Mouse (Mus musculus) left cerebral cortex, postnatal 10 days (tissue): ENCODE measurements at regions not wholly inside any gene's neighbourhood (a gene's known extent, or its start where the extent isn't known, plus 50 kb on each side); places are given as distances from the start of the nearest gene placed in this dataset.

Experiments used
- DNase-seq, 2 experiments: peaks; one replicate each; pipeline ENCODE4 v3.0.0; 2021 to 2022; ENCODE audit warnings: low spot score in 2 of 2, mixed read lengths in 1 of 2; ENCODE audit errors: extremely low spot score in 1 of 2
- intact Hi-C: fragments of 180-260 bp; cut with DNase I; formaldehyde crosslinking; loops from one replicate; pipeline ENCODE4 v1.15.1; 2025

GRCm38 (mm10) chr3:41376848-41377582 is 178.5 kb upstream of the Jade1 start:
- intact Hi-C loops = no loop called here
- DNase-seq = no peak

- intact Hi-C loops = no loop called here
- no peak for DNase-seq
Observed at GRCm38 (mm10) chr3:41375230-41375930, 180.2 kb upstream of the Jade1 start.

GRCm38 (mm10) chr3:41373198-41373597 is 182.3 kb upstream of the Jade1 start:
- intact Hi-C loops = no loop called here
- DNase-seq = no peak

- DNase-seq = no peak
- intact Hi-C loops = no loop called here
Observed at GRCm38 (mm10) chr3:41368351-41369101, 187.0 kb upstream of the Jade1 start.

GRCm38 (mm10) chr3:41366764-41367163 is 188.8 kb upstream of the Jade1 start:
- intact Hi-C loops = no loop called here

GRCm38 (mm10) chr3:41366264-41366663 is 189.3 kb upstream of the Jade1 start:
- intact Hi-C loops = no loop called here
- no peak for DNase-seq

More at GRCm38 (mm10) chr3:41366764-41367163, 188.8 kb upstream of the Jade1 start:
- DNase-seq = no peak

- DNase-seq = no peak
- intact Hi-C loops = no loop called here
Observed at GRCm38 (mm10) chr3:41365145-41365830, 190.2 kb upstream of the Jade1 start.

GRCm38 (mm10) chr3:41363947-41364346 is 191.6 kb upstream of the Jade1 start:
- no peak for DNase-seq
- intact Hi-C loops = no loop called here

GRCm38 (mm10) chr3:41360231-41360630 is 195.3 kb upstream of the Jade1 start:
- peak in 1 of 2 experiments; percentile 56 for DNase-seq
- intact Hi-C loops = no loop called here

- no peak for DNase-seq
- intact Hi-C loops = no loop called here
Observed at GRCm38 (mm10) chr3:41359458-41359857, 196.1 kb upstream of the Jade1 start.

GRCm38 (mm10) chr3:41353021-41353420 is 202.5 kb upstream of the Jade1 start:
- no peak for DNase-seq
- intact Hi-C loops = no loop called here

GRCm38 (mm10) chr3:41351786-41352185 is 203.7 kb upstream of the Jade1 start:
- DNase-seq = no peak
- intact Hi-C loops = no loop called here

- no peak for DNase-seq
- intact Hi-C loops = no loop called here
Observed at GRCm38 (mm10) chr3:41351091-41351685, 204.3 kb upstream of the Jade1 start.

GRCm38 (mm10) chr3:41350331-41350730 is 205.2 kb upstream of the Jade1 start:
- DNase-seq = no peak

GRCm38 (mm10) chr3:41348795-41349194 is 206.7 kb upstream of the Jade1 start:
- intact Hi-C loops = no loop called here
- peak in 1 of 2 experiments; percentile 45 for DNase-seq

More at GRCm38 (mm10) chr3:41350331-41350730, 205.2 kb upstream of the Jade1 start:
- intact Hi-C loops = no loop called here

GRCm38 (mm10) chr3:41346863-41347262 is 208.7 kb upstream of the Jade1 start:
- intact Hi-C loops = no loop called here
- no peak for DNase-seq

- DNase-seq = no peak
- intact Hi-C loops = no loop called here
Observed at GRCm38 (mm10) chr3:41343431-41343830, 212.1 kb upstream of the Jade1 start.

GRCm38 (mm10) chr3:41332481-41332880 is 223.1 kb upstream of the Jade1 start:
- intact Hi-C loops = no loop called here
- no peak for DNase-seq

GRCm38 (mm10) chr3:41330356-41330755 is 225.2 kb upstream of the Jade1 start:
- no peak for DNase-seq

More at GRCm38 (mm10) chr3:41330356-41330755, 225.2 kb upstream of the Jade1 start:
- intact Hi-C loops = no loop called here
